In genomic region chr1:36090722-36091110, GRCm38 (mm10) we compare ENCODE assay signal across 8 mouse cellular contexts. TPM values are rescaled to one million over a fixed set of nuclear protein-coding genes. Genes with fewer than 3 reads are reported as not detected.
DNase-seq lines count a peak whose midpoint lies in the region; ATAC-seq and TF ChIP-seq lines count a peak whose summit lies in the region.
"Had no signal": no experiment of that assay in that cellular context is flagged by ENCODE, and none has a peak within 500 bp of the region (broad histone marks: within the 10 kb centered on the region; RNA-seq: fewer than 3 reads in every experiment).

No protein-coding gene starts in this region.

- H3K4me2 ChIP-seq in hindbrain, embryonic 11.5 days (replicated peaks; ENCODE audit: low read depth, low read length), result no peak overlapping the region
- no peak overlapping the region for H3K4me2 ChIP-seq in hindbrain, embryonic 14.5 days (replicated peaks)
- peak overlapping the region; percentile 82 for H3K4me2 ChIP-seq in liver, embryonic 14.5 days (ENCODE audit: low read depth)

- H3K9me3 ChIP-seq in hindbrain, embryonic 11.5 days (ENCODE audit: control insufficient read depth, low read length), result no peaks in the 10 kb centered on the region
- H3K9me3 ChIP-seq in hindbrain, embryonic 14.5 days (ENCODE audit: control insufficient read depth, low read length), result no peaks in the 10 kb centered on the region
- H3K9me3 ChIP-seq in liver, embryonic 14.5 days (ENCODE audit: control insufficient read depth, low read length), result no peaks in the 10 kb centered on the region
- H3K9me3 ChIP-seq: limb, embryonic 10.5 days had no signal

- DNase-seq in hindbrain, embryonic 11.5 days (ENCODE audit: low spot score), result no peak
- no peak for DNase-seq in hindbrain, embryonic 14.5 days (ENCODE audit: low spot score)
- peak in 2 of 3 experiments; percentile 65 to 75 for DNase-seq in liver, embryonic 14.5 days (ENCODE audit: low read depth in 3 of 3, low spot score in 3 of 3)
- DNase-seq in testis, postnatal 14 days (ENCODE audit: low spot score), result no peak
- no peak for DNase-seq in thymus, adult 18-20 months

- ATAC-seq in hindbrain, embryonic 11.5 days (ENCODE audit: low FRiP score), result 0 out of 2 replicates have a peak, but pooled peaks have one; percentile 19
- ATAC-seq in hindbrain, embryonic 14.5 days (ENCODE audit: low FRiP score), result no peak; the same call in 1 of the 2 replicates
- 0 out of 2 replicates have a peak, but pooled peaks have one; percentile 12 for ATAC-seq in common myeloid progenitor, adult 5-6 weeks (replicated peaks; ENCODE audit: low read depth, poor library complexity, severe bottlenecking)
- ATAC-seq in liver, embryonic 14.5 days (ENCODE audit: insufficient read depth), result peak; percentile 74

- TF ChIP-seq CTCF in bone marrow, adult 2 months (IDR thresholded peaks at IDR 0.05; ENCODE audit: control insufficient read depth, insufficient read depth, low read length), result no peak
- peak; percentile 53 for TF ChIP-seq CTCF in liver, embryonic 14.5 days (IDR thresholded peaks at IDR 0.05; ENCODE audit: low read depth)

- H3K36me3 ChIP-seq in hindbrain, embryonic 11.5 days (ENCODE audit: control insufficient read depth, insufficient read depth, low read length), result 0 out of 2 replicates have a peak, but pooled peaks cover 4% of the 10 kb centered on the region
- peaks cover 22% of the 10 kb centered on the region for H3K36me3 ChIP-seq in hindbrain, embryonic 14.5 days (replicated peaks; ENCODE audit: control insufficient read depth, insufficient read depth)
- peaks cover 54% of the 10 kb centered on the region for H3K36me3 ChIP-seq in liver, embryonic 14.5 days (replicated peaks; ENCODE audit: control insufficient read depth, insufficient read depth, low read depth)

- H3K9ac ChIP-seq in hindbrain, embryonic 11.5 days (ENCODE audit: low read depth, low read length), result no peak overlapping the region
- no peak overlapping the region for H3K9ac ChIP-seq in hindbrain, embryonic 14.5 days
- H3K9ac ChIP-seq in liver, embryonic 14.5 days (replicated peaks), result peak overlapping the region; percentile 90

- TF ChIP-seq POLR2A in bone marrow, adult 2 months (IDR thresholded peaks at IDR 0.05; ENCODE audit: borderline replicate concordance, control insufficient read depth, low read depth, low read length), result peak; percentile 25; the same call in 1 of the 2 replicates

- peaks cover 7% of the 10 kb centered on the region for H3K4me1 ChIP-seq in hindbrain, embryonic 11.5 days (replicated peaks; ENCODE audit: control insufficient read depth, insufficient read depth, low read length)
- H3K4me1 ChIP-seq in hindbrain, embryonic 14.5 days (replicated peaks; ENCODE audit: control insufficient read depth, insufficient read depth, low read length), result peaks cover 33% of the 10 kb centered on the region
- peaks cover 16% of the 10 kb centered on the region for H3K4me1 ChIP-seq in bone marrow, adult 2 months (ENCODE audit: control insufficient read depth, insufficient read depth, low read length)
- H3K4me1 ChIP-seq in liver, embryonic 14.5 days (replicated peaks; ENCODE audit: control insufficient read depth in 2 of 2, insufficient read depth in 2 of 2, low read length in 1 of 2), result peaks cover 84 to 85% of the 10 kb centered on the region in 2 experiments

- 89% methylated on average over 4 of the region's 4 CpGs for WGBS in hindbrain, embryonic 11.5 days
- WGBS in hindbrain, embryonic 14.5 days, result 90% methylated on average over 4 of the region's 4 CpGs
- WGBS in bone marrow, adult 2 months, result 65% methylated on average over 4 of the region's 4 CpGs
- 30% methylated on average over 4 of the region's 4 CpGs for WGBS in liver, embryonic 14.5 days (ENCODE audit: insufficient replicate concordance)

- no peak overlapping the region for H3K27ac ChIP-seq in hindbrain, embryonic 11.5 days (ENCODE audit: low read depth, low read length)
- no peak overlapping the region for H3K27ac ChIP-seq in hindbrain, embryonic 14.5 days
- peak overlapping the region; percentile 88 for H3K27ac ChIP-seq in bone marrow, adult 2 months (ENCODE audit: control insufficient read depth, insufficient read depth, low read depth, low read length, poor library complexity)
- peak overlapping the region; percentile 99 for H3K27ac ChIP-seq in liver, embryonic 14.5 days

- no peak overlapping the region for H3K4me3 ChIP-seq in hindbrain, embryonic 11.5 days (ENCODE audit: low read depth, low read length)
- H3K4me3 ChIP-seq in hindbrain, embryonic 14.5 days (replicated peaks; ENCODE audit: low read length), result no peak overlapping the region
- H3K4me3 ChIP-seq in bone marrow, adult 2 months (replicated peaks; ENCODE audit: control insufficient read depth, low read depth, low read length), result no peak overlapping the region
- H3K4me3 ChIP-seq in liver, embryonic 14.5 days (ENCODE audit: insufficient read depth in 1 of 2, low read depth in 2 of 2, low read length in 2 of 2), result peak overlapping the region; percentile 1 to 30; a peak in 2 of 4 replicates
- H3K4me3 ChIP-seq: limb, embryonic 10.5 days had no signal

- H3K27me3 ChIP-seq in hindbrain, embryonic 11.5 days (ENCODE audit: control insufficient read depth, insufficient read depth, low read length), result no peaks in the 10 kb centered on the region
- H3K27me3 ChIP-seq in hindbrain, embryonic 14.5 days (ENCODE audit: control insufficient read depth, insufficient read depth, low read length), result no peaks in the 10 kb centered on the region
- no peaks in the 10 kb centered on the region for H3K27me3 ChIP-seq in liver, embryonic 14.5 days (ENCODE audit: control insufficient read depth, insufficient read depth, low read length)

- TF ChIP-seq EP300 in liver, embryonic 14.5 days (IDR thresholded peaks at IDR 0.05; ENCODE audit: low read depth), result no peak

RNA-seq across cellular contexts. Expression of gene Hs6st1, which starts 22.5 kb away (rescaled TPM):
- 10.7 and 14.9 TPM in 2 replicates for polyA plus RNA-seq in hindbrain, embryonic 11.5 days (2014; fragmentation: Nextera tagmentation; extraction: Ambion mirVana)
- polyA plus RNA-seq in hindbrain, embryonic 14.5 days (2014; fragmentation: Nextera tagmentation; extraction: Ambion mirVana), result 18.9 and 20.2 TPM in 2 replicates
- 42.4 and 47.6 TPM in 2 replicates for polyA plus RNA-seq in bone marrow, adult 2 months (2011; ENCODE audit: insufficient read depth, insufficient read length, low replicate concordance, missing spikeins)
- total RNA-seq in common myeloid progenitor, adult 5-6 weeks (2017), result 14.6 and 19.6 TPM in 2 replicates
- 29.3 and 31.0 TPM in 2 replicates for polyA plus RNA-seq in liver, embryonic 14.5 days (2012; rRNA removed)
- 6.8 and 12.0 TPM in 2 replicates for polyA plus RNA-seq in liver, embryonic 14.5 days (2014; fragmentation: Nextera tagmentation; extraction: Ambion mirVana)

Comparison
In these comparisons a context has a peak if more than half of its experiments do, and no peak if none do; other contexts are left out.
1. DNase-seq: peak in liver, embryonic 14.5 days (2 of 3); none in hindbrain, embryonic 11.5 days (single experiment), hindbrain, embryonic 14.5 days (single experiment), testis, postnatal 14 days (single experiment) and thymus, adult 18-20 months (0 of 2).
2. H3K27ac ChIP-seq: peak in bone marrow, adult 2 months (single experiment) and liver, embryonic 14.5 days (single experiment); none in hindbrain, embryonic 11.5 days (single experiment) and hindbrain, embryonic 14.5 days (single experiment).
3. H3K4me3 ChIP-seq: peak in liver, embryonic 14.5 days (2 of 2); none in hindbrain, embryonic 11.5 days (single experiment), hindbrain, embryonic 14.5 days (single experiment) and bone marrow, adult 2 months (single experiment).